Mouse (Mus musculus): ENCODE measurements around the gene Sirt2.
A peak's percentile ranks its signal among the peaks of the same experiment; 100 is the strongest.

The Sirt2 gene

DNA sequence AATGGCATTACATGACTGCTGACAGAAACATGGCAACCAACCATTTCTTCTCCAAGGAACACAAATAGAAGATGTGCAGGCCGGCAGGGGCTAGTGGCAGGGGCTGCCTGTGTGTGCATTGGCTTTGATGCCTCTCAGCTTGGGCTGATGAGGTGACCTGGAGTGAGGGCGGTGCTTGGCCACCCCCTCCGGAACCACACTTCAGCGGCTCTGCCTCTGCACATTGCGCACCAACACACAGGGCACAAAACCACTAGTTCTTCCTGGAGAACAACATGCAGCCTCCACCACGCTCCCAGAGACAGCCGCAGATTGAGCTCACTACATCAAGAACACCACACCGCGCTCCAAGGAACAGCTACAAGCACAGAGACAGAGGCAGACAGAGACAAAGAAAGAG lies 49.7 kb downstream of the Sirt2 start:
- DNase-seq (ENCODE audit: low spot score): peak; percentile 18

DNA sequence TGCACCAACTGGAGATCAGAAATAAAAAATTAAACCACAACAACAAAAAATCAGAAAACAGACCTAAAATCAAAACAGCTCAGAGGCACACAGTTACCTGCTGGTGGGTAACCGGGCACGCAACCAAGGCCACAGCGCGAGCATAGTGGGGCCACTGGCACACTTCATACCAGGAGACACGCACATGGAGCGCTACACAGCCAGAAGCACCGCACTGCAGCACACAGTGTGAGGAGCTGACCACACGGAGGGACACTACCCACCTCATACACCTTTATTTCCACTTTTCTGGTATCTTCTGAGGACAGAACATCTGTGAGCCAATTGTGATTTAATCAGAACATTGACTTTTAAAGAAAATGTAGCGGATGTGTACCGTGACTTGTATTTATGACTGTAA lies 50.4 kb downstream of the Sirt2 start:
- no peak for DNase-seq (ENCODE audit: low spot score)

DNA sequence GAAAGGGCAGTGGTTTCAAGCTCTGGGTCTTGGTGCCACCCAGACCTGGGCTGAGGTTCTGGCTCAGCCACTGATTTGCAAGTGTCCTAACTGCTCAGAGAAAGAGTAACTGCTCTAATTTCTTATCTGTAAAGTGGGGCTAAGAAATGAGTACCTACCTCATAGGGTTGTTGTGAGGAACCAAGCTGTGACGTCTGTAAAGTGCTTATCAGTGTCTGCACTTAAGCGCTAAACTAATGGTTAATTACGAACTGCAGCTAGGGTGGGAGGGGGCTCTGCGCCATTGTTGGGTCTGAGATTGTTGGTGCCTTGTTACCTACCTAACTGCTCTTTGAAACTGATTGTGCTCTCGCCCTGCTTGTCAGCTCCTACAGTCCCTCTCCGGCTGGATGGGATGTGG lies 51.0 kb downstream of the Sirt2 start:
- no peak for DNase-seq (ENCODE audit: low spot score)

DNA sequence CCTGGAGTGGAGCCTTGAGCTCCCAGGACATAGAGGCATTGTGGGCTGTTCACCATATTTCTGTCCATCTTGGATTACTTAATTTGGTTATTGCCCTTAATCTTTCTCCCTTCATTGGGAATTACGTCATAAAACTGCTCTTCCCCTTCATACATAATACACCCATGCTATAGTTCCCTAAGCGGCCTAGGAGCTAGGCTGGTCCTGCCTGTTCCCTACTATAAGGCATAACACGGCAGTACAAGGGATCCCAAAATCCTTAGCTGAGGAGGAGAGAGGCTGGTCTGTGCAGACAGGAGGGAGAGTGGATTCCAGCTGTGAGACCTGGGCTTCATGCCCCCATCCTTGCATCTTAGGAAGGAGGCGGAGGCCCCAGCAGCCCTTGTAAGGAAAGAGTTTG lies 51.4 kb downstream of the Sirt2 start:
- no peak for DNase-seq (ENCODE audit: low spot score)

DNA sequence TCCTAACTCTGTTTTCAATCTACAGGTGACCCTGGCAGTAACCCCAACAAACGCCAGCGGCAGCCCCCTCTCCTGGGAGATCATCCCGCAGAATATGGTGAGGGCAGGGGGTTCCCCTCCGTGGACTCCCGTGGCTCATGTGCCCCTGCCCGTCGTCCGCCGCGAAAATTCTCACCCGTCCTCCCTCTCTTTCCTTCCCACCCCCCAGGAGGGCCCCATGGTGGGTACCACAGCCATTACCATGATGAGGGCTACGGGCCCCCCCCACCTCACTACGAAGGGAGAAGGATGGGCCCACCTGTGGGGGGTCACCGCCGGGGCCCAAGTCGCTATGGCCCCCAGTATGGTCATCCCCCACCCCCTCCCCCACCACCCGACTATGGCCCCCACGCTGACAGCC lies 51.9 kb downstream of the Sirt2 start:
- DNase-seq (ENCODE audit: low spot score): no peak

DNA sequence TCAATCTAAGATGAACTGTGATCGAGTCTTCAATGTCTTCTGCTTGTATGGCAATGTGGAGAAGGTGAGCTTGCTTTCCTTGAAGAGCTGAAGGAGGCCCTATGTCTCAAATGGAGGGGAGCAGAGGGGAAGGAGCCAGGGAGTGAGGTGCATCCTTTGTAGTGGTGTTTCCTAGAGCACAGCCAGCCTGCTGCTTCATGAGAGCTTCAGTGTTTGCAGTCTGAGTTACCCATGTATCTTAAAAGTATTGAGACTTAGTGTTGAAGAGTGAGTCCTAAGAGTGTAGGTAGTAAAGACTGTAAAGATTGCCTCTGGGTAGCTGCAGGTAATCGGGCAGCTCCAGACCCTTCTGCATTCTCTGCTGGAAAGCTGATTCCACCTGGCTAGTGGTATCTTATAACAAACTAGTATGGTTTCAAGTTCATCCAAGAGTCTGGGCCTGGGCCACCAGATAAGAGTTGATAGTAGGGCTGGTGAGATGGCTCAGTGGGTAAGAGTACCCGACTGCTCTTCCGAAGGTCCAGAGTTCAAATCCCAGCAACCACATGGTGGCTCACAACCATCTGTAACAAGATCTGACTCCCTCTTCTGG lies 52.4 kb downstream of the Sirt2 start:
- no peak for DNase-seq (ENCODE audit: low spot score)

DNA sequence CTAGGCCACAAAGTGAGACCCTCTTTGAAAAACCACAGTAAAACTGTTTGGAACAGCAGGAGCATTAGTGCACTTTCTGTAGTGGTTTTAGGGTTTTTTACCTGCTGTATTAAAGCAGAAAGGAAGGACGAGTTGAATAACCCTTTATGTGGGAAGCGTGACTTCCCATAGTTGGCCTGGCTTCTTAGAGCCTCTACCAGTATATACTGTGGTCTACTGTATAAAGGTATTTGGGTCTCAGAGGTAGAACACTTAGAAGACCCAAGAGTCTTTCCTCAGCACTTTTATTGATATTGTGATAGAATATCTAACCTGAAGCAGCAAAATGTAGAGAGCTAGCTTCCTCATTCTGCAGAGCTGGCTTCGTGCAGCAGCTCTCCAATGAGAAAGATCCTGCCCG lies 53.0 kb downstream of the Sirt2 start:
- no peak for DNase-seq (ENCODE audit: low spot score)

DNA sequence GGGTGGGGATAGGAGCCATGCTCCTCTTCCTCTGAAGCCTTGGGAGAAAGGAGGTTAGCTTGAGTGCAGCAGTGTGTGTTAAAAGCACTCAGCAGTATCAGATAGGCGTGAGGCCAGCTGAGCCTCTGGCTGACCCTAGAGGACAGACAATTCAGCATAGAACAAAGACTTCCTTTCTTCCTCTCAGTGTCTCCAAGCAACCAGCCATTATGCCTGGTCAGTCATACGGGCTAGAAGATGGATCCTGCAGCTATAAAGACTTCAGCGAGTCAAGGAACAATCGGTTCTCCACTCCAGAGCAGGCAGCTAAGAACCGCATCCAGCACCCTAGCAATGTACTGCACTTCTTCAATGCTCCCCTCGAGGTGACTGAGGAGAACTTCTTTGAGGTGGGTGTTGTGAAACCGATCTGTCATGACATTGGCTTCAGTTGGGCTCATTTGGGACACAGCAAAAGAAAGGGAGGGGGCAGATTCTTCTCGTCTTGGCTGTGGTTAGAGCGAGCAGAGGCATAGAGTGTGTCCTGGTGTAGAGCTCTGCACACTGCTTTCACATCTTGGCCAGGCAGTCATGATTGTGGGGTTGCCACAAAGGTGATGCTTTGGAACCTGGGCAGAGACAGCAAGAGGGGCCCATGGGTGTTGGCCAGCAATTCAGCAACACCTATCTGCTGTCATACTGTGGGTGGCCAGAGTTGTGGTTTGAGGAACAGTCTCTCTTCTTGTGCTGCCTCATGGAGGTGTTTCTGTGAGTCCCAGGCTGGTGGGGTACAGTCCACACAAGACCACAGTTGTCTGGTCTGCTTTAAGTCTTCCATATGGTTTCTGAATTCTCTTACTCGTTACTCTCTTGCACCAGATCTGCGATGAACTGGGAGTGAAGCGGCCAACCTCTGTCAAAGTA lies 54.1 kb downstream of the Sirt2 start:
- DNase-seq (ENCODE audit: low spot score): peak; percentile 12

DNA sequence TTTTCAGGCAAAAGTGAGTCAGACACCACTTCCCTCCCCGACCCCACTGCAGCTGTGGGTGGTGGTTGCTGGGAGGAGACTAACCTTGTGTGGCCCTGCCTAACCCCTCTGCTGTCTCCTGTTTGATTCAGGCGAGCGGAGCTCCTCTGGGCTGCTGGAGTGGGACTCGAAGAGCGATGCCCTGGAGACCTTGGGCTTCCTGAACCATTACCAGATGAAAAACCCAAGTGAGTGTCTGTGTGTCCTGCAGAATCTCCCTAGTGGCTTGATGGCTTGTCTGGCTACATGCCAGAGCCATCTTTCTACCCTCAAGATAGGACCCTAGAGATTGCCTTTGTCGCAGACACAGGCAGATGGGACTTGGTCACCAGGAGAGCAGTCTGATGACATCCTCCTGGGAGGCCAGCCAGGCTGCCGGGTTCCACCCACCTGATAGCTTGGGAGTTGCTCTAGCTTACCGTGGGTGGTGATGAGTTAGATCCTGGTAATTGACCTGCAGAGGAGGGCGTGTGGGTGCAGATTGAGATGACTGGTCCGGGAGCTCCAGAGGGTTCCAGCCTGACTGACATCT lies 54.8 kb downstream of the Sirt2 start:
- peak; percentile 59 for DNase-seq (ENCODE audit: low spot score)

DNA sequence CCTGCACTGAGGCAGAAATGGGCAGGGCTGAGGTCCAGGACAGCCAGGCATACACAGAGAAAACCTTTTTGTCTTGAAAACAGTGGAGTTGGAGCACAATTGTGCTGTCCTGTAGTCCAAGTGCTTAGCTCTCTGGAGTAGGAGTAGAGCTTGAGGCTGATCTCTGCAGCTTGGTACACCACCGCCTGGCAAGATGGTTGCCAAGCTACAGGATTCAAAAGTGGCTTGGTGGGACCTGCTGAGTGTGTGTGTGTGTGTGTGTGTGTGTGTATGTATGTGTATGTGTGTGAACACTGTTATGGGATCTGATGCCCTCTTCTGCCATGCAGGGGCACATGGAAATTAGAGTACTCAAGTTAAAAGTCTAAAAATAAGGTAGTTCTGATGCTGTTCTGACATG lies 56.0 kb downstream of the Sirt2 start:
- no peak for DNase-seq (ENCODE audit: low spot score)

DNA sequence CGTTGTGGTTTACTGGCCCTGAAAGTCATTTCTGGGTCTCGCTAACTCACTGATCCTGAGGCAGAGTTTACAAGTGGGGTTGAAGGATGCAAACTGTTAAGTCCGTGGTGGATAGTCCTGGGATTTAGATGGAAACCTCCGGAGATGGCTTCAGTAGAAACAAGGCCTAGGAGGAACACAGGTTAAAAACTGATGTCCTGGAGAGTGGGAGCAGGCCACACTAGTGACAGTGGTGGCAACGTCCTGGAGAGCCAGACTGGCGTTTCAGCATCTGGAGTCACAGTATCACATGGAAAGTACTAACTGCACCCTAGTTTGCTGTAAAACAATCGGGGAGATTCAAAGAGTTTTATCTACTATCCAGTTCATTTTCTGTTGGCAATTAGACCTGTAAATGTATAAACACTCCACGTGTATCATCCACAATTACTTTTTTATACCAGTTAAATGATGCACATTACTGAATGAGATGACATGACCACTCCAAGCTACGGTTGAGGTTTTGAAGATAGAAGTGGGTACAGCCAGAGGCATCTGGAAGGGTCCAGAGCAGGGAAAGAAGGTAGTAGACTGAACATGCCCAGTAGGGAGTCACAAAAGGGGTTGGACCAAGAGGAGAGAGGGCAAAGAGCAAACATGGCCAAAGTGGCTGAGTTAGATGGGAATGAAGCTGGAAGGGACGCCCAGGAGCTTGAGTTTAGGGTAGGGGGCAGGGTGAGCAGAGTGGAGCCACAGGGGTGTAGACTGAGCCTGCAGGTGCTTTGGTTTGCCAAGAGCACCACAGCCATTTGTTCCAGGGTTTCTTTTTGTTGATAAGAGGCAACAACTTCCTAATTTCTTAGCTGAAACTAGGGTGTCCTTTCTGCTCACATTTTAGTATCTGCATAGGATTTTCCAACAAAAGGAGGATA lies 56.7 kb downstream of the Sirt2 start:
- DNase-seq (ENCODE audit: low spot score): no peak

DNA sequence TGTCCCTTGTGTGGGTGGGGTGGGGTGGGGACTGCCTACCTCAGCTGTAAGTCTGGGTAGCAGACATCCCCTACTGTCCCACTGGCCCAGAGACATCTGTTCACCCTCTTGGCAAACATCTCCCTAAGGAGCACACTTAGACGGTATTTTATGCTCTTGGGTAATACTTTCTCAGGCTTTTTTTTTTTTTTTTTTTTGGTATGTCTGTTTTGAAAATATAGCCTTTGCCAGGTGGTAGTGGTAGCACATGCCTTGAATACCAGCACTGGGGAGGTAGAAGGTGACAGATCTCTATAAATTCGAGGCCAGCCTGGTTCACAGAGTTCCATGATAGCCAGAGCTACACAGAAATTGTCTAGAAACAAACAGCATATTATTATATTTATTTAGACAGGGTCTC lies 57.4 kb downstream of the Sirt2 start:
- DNase-seq (ENCODE audit: low spot score): no peak

DNA sequence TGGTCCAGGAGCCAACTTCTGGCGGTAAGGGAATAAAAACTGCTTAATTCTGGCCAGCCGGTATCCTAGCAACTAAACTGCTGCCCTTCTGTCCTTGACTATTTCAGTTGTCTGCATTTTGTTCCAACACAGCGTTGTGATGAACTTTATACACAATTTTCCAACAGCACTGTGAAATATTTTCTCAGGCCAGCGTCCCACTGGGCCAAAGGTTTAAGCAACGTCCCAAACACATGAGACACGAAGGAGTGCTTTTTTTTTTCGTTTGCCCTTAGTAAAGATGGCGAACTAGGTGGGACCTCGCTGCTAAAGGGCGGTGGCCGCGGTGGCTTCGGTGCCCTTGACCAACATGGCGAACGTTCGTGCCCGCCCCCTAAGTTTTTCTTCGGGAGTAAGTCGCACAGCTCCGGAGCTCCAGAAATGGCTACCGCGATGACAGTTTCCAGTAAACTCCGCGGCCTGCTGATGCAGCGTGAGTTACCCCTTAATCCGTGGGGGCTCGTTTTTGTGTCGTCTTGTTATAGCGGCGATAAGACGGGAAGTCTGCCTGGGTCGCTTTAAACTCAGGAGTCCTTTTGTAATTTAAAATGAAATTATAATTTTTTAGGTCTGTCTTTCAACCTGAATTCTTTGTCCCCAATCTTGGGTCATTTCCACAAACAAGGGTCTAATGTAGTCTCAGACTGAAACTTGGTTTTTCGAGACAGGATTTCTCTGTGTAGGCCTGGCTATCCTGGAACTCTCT lies 58.6 kb downstream of the Sirt2 start, which contains the start of gene Ech1:
TSS of gene Ech1 (plus strand) at position 277 of the 745 bp plus-strand sequence.
- DNase-seq (ENCODE audit: low spot score): peak; percentile 88

DNA sequence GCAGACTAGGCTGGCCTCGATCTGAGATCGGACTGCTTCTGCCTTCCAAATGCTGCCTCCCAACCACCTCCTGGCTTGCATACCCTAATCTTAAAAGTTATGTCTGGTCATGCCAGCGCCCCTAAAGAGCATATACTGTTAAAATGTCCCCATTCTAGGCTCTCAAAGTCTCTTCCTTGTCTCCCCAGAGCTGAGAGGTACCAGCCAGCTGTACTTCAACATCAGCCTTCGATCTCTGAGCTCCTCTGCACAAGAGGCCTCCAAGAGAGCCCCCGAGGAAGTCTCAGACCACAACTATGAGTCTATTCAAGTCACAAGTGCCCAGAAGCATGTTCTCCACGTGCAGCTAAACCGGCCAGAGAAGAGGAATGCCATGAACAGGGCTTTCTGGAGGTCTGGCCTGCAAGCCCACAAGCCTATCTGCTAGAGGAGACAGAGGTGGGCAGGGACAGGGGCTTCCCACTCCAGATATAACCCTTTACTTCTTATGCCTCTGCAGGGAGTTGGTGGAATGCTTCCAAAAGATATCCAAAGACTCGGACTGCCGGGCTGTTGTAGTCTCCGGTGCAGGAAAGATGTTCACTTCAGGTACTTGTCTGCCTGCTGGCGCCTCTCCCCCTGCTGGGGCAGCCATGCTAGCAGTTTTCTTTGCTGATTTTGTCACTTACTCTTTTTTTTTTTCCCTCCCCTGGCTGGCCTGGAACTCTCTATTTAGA lies 59.3 kb downstream of the Sirt2 start:
- peak; percentile 47 for DNase-seq (ENCODE audit: low spot score)

DNA sequence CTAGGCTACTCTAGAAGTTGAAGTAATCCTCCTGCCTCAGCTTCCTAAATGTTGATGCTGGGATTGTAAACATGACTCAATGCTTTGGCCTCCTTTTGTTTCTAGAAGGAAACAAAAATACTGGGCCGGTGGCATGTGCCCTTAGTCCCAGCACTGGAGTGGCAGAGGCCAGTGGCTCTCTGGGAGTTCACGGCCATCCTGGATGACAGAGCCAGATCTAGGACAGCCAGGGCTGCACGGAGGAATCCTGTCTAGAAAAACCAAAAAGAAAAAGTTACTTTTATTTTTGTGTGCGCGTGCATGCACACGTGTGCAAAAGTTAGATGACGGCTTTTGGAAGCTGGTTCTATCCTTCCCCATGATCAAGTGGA lies 59.9 kb downstream of the Sirt2 start:
- no peak for DNase-seq (ENCODE audit: low spot score)

DNA sequence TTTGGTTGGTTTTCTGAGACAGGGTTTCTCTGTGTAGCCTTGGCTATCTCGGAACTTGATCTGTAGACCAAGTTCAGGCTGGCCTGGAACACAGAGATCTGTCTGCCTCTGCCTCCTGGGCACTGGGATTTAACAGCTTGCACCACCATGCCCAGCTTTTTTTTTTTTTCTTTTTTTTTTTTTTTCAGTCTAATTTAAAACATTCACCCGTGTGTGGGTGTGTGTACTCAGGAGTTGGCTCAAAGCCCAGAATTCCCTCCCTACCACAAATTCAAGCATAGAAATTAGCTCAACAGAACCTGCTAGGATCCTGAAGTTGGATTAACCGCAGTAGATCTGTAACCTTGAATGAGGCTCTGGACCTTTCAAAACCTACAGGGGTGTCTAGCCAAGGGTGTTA lies 60.8 kb downstream of the Sirt2 start:
- no peak for DNase-seq (ENCODE audit: low spot score)

DNA sequence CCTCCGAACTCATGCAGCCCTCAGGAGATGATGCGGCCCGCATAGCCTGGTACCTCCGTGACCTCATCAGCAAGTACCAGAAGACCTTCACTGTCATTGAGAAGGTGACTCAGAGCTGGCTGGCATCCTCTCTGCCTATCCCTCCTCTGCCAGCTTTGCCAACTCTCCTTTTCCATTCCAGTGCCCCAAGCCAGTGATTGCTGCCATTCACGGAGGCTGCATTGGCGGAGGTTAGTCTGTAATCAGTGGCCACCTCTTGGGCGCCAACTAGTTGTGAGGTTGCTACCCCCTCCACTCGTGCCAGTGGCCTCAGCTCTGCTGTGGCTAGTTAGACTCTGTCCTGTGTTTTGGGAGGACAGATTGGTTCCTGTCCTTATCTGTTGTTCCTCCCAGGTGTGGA lies 63.3 kb downstream of the Sirt2 start:
- no peak for DNase-seq (ENCODE audit: low spot score)

DNA sequence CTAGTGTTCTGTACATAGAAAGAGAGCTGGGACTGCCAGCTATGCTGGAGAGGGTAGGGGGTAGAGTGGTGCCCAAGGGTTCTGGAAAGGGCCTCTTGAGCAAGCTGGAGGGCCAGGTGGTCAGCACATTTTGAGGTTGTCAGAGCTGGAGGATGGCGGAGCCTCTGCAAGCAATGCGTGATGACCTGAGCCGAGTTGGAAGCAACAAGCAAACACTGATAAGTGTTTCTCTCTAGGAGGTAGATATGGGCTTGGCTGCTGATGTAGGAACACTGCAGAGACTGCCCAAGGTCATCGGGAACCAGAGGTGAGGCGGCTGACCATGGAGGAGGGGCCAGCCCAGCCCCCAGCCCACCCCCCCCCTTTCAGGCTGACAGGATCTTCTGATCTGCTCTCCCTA lies 64.4 kb downstream of the Sirt2 start:
- no peak for DNase-seq (ENCODE audit: low spot score)

DNA sequence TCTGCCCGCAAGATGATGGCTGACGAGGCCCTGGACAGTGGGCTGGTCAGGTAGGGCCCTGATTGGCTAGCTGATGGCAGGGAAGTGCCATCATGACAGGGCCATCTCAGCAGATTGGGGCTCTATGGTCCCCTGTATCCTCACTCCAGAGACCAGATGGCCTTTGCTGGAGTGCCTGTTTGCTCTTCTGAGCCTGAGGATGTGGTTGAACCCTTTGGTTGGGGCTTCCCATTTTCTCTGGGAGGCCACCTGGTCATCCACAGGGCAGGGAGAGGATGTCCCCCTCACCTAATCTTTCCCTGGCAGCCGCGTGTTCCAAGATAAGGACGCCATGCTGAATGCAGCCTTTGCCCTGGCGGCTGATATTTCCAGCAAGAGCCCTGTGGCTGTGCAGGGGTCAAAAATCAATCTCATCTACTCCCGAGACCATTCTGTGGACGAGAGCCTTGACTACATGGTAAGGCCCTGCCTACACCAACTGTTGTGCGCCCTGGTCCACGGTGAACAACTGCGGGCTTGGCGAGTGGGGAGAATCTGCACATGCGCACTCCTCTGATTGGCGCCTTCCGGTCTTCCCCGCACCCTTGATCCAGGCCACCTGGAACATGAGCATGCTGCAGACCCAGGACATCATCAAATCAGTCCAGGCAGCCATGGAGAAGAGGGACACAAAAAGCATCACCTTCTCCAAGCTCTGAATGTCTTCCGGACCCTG lies 65.0 kb downstream of the Sirt2 start:
- no peak for DNase-seq (ENCODE audit: low spot score)

DNA sequence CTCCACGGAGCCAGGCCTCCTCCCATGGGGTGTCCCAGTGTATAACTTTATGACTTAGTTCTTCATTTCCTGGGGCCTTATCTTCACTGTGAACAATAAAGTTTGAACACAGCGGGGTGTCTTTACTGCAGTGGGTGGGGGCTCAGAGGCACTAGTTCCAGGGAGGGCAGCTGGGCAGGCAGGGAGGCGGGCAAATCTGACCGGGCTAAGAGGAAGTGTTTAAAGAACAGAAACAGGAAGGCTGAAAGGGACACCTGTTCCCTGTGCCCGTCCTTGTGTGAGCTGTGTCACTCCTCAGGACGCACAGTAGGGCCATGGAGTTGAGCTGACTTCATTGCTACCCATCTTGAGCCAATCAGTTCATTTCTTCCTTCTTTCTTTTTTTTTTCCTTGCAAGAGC lies 65.6 kb downstream of the Sirt2 start:
- DNase-seq (ENCODE audit: low spot score): no peak

Data from T-cell, adult 2 months (primary cell).